ENCODE assay signal across 9 mouse cellular contexts in the genomic region with DNA sequence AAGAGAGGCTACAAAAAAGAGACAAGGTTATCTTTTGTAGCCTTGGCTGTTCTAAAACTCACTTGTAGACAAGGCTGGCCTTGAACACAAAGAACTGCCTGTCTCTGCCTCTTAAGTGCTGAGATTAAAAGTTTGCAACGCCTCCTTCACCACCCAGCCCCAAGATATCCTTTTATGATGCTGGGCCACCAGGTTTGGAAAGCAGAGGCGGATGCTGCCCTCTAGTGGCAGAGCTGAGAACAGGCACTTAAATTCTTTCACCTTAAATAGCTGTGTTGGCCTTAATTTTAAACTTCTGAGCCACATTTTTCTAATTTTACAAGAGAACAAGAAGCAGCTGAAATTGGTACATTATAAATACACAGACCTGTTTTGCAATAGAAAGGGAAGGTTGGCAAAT.
DNase-seq lines count a peak whose midpoint lies in the region; ATAC-seq and TF ChIP-seq lines count a peak whose summit lies in the region.
"Had no signal": no experiment of that assay in that cellular context is flagged by ENCODE, and none has a peak within 500 bp of the region (broad histone marks: within the 10 kb centered on the region; RNA-seq: fewer than 3 reads in every experiment).

No protein-coding gene starts in this region.

- ATAC-seq in intestine, embryonic 14.5 days (replicated peaks; ENCODE audit: low FRiP score, low TSS enrichment, low read depth): no peak
- ATAC-seq in intestine, embryonic 15.5 days: no peak
- no peak for ATAC-seq in megakaryocyte, adult 5-6 weeks (ENCODE audit: poor library complexity, severe bottlenecking)

- no peaks in the 10 kb centered on the region for H3K36me3 ChIP-seq in intestine, embryonic 14.5 days (ENCODE audit: control insufficient read depth, insufficient read depth, low read length)
- H3K36me3 ChIP-seq in intestine, embryonic 15.5 days: no peaks in the 10 kb centered on the region
- H3K36me3 ChIP-seq in ES-Bruce4 (ENCODE audit: control insufficient read depth, insufficient read depth, low read length, poor library complexity, severe bottlenecking): no peaks in the 10 kb centered on the region
- H3K36me3 ChIP-seq: lung, embryonic 15.5 days had no signal

- peak; percentile 87 for TF ChIP-seq CTCF in ES-Bruce4 (IDR thresholded peaks at IDR 0.05; ENCODE audit: low read depth, low read length)

- no peak overlapping the region for H3K4me3 ChIP-seq in intestine, embryonic 14.5 days (ENCODE audit: low read depth, low read length)
- no peak overlapping the region for H3K4me3 ChIP-seq in intestine, embryonic 15.5 days (replicated peaks)
- no peak overlapping the region for H3K4me3 ChIP-seq in ES-Bruce4 (ENCODE audit: low read depth, low read length)
- H3K4me3 ChIP-seq: lung, embryonic 15.5 days had no signal

- H3K9me3 ChIP-seq in intestine, embryonic 14.5 days (ENCODE audit: control insufficient read depth, low read length): no peaks in the 10 kb centered on the region
- H3K9me3 ChIP-seq in intestine, embryonic 15.5 days: no peaks in the 10 kb centered on the region
- no peaks in the 10 kb centered on the region for H3K9me3 ChIP-seq in ES-Bruce4 (replicated peaks; ENCODE audit: control insufficient read depth, insufficient read depth, low read length, poor library complexity, severe bottlenecking)
- H3K9me3 ChIP-seq: lung, embryonic 15.5 days had no signal

- no peak for TF ChIP-seq EP300 in ES-Bruce4 (IDR thresholded peaks at IDR 0.05; ENCODE audit: insufficient read depth, low read depth, low read length)

- H3K4me1 ChIP-seq in intestine, embryonic 14.5 days (replicated peaks; ENCODE audit: control insufficient read depth, insufficient read depth, low read length): no peaks in the 10 kb centered on the region
- no peaks in the 10 kb centered on the region for H3K4me1 ChIP-seq in intestine, embryonic 15.5 days (replicated peaks)
- no peaks in the 10 kb centered on the region for H3K4me1 ChIP-seq in ES-Bruce4 (ENCODE audit: control insufficient read depth, insufficient read depth, low read length)
- H3K4me1 ChIP-seq: lung, embryonic 15.5 days had no signal

- WGBS in intestine, embryonic 14.5 days: 6% methylated on average over 2 of the region's 2 CpGs
- WGBS in intestine, embryonic 15.5 days: 5% methylated on average over 2 of the region's 2 CpGs

- DNase-seq in intestine, embryonic 14.5 days (ENCODE audit: low spot score): peak; percentile 69
- peak; percentile 11 to 16 for DNase-seq in adrenal gland, postnatal 36 days
- peak; percentile 29 for DNase-seq in lung, postnatal 10 days
- no peak for DNase-seq in heart, adult 9 months (ENCODE audit: low spot score in 2 of 2)
- no peak for DNase-seq in T-cell, adult 2 months (ENCODE audit: low spot score)

- no peak overlapping the region for H3K4me2 ChIP-seq in intestine, embryonic 14.5 days (ENCODE audit: low read length)
- H3K4me2 ChIP-seq in intestine, embryonic 15.5 days (replicated peaks): no peak overlapping the region
- H3K4me2 ChIP-seq: lung, embryonic 15.5 days had no signal

- TF ChIP-seq POLR2A in ES-Bruce4 (IDR thresholded peaks at IDR 0.05; ENCODE audit: insufficient read depth, low read length): no peak

- H3K9ac ChIP-seq in intestine, embryonic 14.5 days (ENCODE audit: low read length): no peak overlapping the region
- H3K9ac ChIP-seq in intestine, embryonic 15.5 days: no peak overlapping the region
- no peak overlapping the region for H3K9ac ChIP-seq in ES-Bruce4 (ENCODE audit: low read depth, poor library complexity, severe bottlenecking)
- H3K9ac ChIP-seq: lung, embryonic 15.5 days had no signal

- H3K27ac ChIP-seq in intestine, embryonic 14.5 days (ENCODE audit: low read depth): no peak overlapping the region
- H3K27ac ChIP-seq in intestine, embryonic 15.5 days: no peak overlapping the region
- no peak overlapping the region for H3K27ac ChIP-seq in ES-Bruce4 (ENCODE audit: insufficient read depth, low read length)
- H3K27ac ChIP-seq: lung, embryonic 15.5 days had no signal

- H3K27me3 ChIP-seq in intestine, embryonic 14.5 days (replicated peaks; ENCODE audit: control insufficient read depth, insufficient read depth, low read length): peaks cover 7% of the 10 kb centered on the region; the same call in 1 of the 2 replicates
- 0 out of 2 replicates have a peak, but pooled peaks cover 3% of the 10 kb centered on the region for H3K27me3 ChIP-seq in intestine, embryonic 15.5 days (replicated peaks)
- H3K27me3 ChIP-seq in ES-Bruce4 (ENCODE audit: control insufficient read depth, insufficient read depth, low read length, poor library complexity, severe bottlenecking): no peaks in the 10 kb centered on the region

Comparison
In these comparisons a context has a peak if more than half of its experiments do, and no peak if none do; other contexts are left out.
1. DNase-seq: peak in intestine, embryonic 14.5 days (single experiment), adrenal gland, postnatal 36 days (2 of 2) and lung, postnatal 10 days (single experiment); none in heart, adult 9 months (0 of 2) and T-cell, adult 2 months (single experiment).